Mouse (Mus musculus) cerebellum, adult 2 months (tissue): ENCODE measurements around the gene Fbxw7. TPM values are rescaled to one million over a fixed set of nuclear protein-coding genes. Genes with fewer than 3 reads are reported as not detected.

Experiments
- DNase-seq, 2 experiments: peaks; one replicate each; pipeline ENCODE4 v3.0.0; 2021
- H3K27ac ChIP-seq: fragments of 200-500 bp; 2 replicates; pipeline ENCODE4 v1.5.1; 2012; ENCODE audit warnings: low read length, control low read depth, inconsistent platforms; ENCODE audit not compliant: insufficient read depth
- H3K27me3 ChIP-seq: fragments of 200-500 bp; 2 replicates; pipeline ENCODE4 v1.6.1; 2012; ENCODE audit warnings: inconsistent platforms, mild to moderate bottlenecking, low read length, moderate library complexity; ENCODE audit not compliant: control insufficient read depth, insufficient read depth
- H3K4me1 ChIP-seq: fragments of 200-500 bp; 2 replicates; pipeline ENCODE4 v1.6.1; 2011; ENCODE audit warnings: low read length; ENCODE audit not compliant: control insufficient read depth, insufficient read depth
- H3K4me3 ChIP-seq: fragments of 200-500 bp; replicated peaks from 2 replicates; pipeline ENCODE3; 2011; ENCODE audit warnings: mild to moderate bottlenecking, low read depth, low read length, control low read depth; ENCODE audit not compliant: insufficient read depth
- CTCF ChIP-seq: fragments of 200-500 bp; IDR thresholded peaks from 2 replicates; pipeline ENCODE4 v1.5.1; 2011; ENCODE audit warnings: low read depth, mild to moderate bottlenecking, control low read depth, low read length, moderate library complexity, borderline replicate concordance; ENCODE audit not compliant: insufficient read depth
- POLR2A ChIP-seq: fragments of 200-500 bp; IDR thresholded peaks from 2 replicates; pipeline ENCODE4 v1.6.1; 2011; ENCODE audit warnings: low read length, control low read depth, borderline replicate concordance; ENCODE audit not compliant: insufficient read depth
- WGBS: fragments of 180-500 bp; shearing (Covaris S2); methylation state at CpG from one replicate; pipeline ENCODE4 v1.1.7; 2018; 5-methylcytosine and 5-hydroxymethylcytosine counted together
- polyA plus RNA-seq: library from polyadenylated mRNA; depleted of rRNA; stranded (reverse); fragments of >200 nt; gene quantifications from 2 replicates; pipeline ENCODE4 v1.2.3, GENCODE M21; 2012

Fbxw7 gene
- polyA plus RNA-seq, 1 experiment, result 76.2 TPM

- no peak for TF ChIP-seq CTCF
- peak; percentile 81 for TF ChIP-seq POLR2A
- under 1% methylated on average over 48 of the region's 60 CpGs for WGBS
- peak; percentile 99 for DNase-seq
These were observed 809 bp upstream of the Fbxw7 start for GRCm38 (mm10) chr3:84814157-84814761.

GRCm38 (mm10) chr3:84815461-84815860 is 393 bp downstream of the Fbxw7 start:
- H3K27ac ChIP-seq, result no peak overlapping the region

More at GRCm38 (mm10) chr3:84814157-84814761, 809 bp upstream of the Fbxw7 start:
- H3K4me1 ChIP-seq, result no peaks in the 10 kb centered on the region; the same call in 1 of the 2 replicates
- H3K27ac ChIP-seq, result peak overlapping the region; percentile 69
- no peaks in the 10 kb centered on the region for H3K27me3 ChIP-seq
- peak overlapping the region; percentile 92 for H3K4me3 ChIP-seq

GRCm38 (mm10) chr3:84816951-84817350 is 1.9 kb downstream of the Fbxw7 start:
- Histone ChIP-seq H3K27ac (no peak overlapping the region), H3K27me3 (no peaks in the 10 kb centered on the region), H3K4me1 (no peaks in the 10 kb centered on the region; the same call in 1 of the 2 replicates), H3K4me3 (no peak overlapping the region)
- TF ChIP-seq POLR2A (no peak), CTCF (no peak)
- no peak for DNase-seq
- 69% methylated on average over 1 of the region's 1 CpGs for WGBS

More at GRCm38 (mm10) chr3:84815461-84815860, 393 bp downstream of the Fbxw7 start:
- under 1% methylated on average over 29 of the region's 29 CpGs for WGBS
- Histone ChIP-seq H3K27me3 (no peaks in the 10 kb centered on the region), H3K4me1 (no peaks in the 10 kb centered on the region; the same call in 1 of the 2 replicates), H3K4me3 (peak overlapping the region; percentile 92)
- peak; percentile 18 to 24 for DNase-seq
- TF ChIP-seq POLR2A (no peak), CTCF (no peak)

GRCm38 (mm10) chr3:84820654-84821201 is 5.7 kb downstream of the Fbxw7 start:
- TF ChIP-seq CTCF (no peak), POLR2A (no peak)
- no peak overlapping the region for H3K4me3 ChIP-seq
- WGBS, result 44% methylated on average over 2 of the region's 2 CpGs

GRCm38 (mm10) chr3:84825990-84826389 is 10.9 kb downstream of the Fbxw7 start:
- H3K4me3 ChIP-seq, result no peak overlapping the region
- H3K27ac ChIP-seq, result no peak overlapping the region
- DNase-seq, result no peak
- no peaks in the 10 kb centered on the region; the same call in 1 of the 2 replicates for H3K4me1 ChIP-seq
- 78% methylated on average over 5 of the region's 5 CpGs for WGBS
- no peak for TF ChIP-seq POLR2A
- TF ChIP-seq CTCF, result no peak
- no peaks in the 10 kb centered on the region for H3K27me3 ChIP-seq

More at GRCm38 (mm10) chr3:84820654-84821201, 5.7 kb downstream of the Fbxw7 start:
- Histone ChIP-seq H3K27ac (no peak overlapping the region), H3K4me1 (no peaks in the 10 kb centered on the region), H3K27me3 (no peaks in the 10 kb centered on the region)
- DNase-seq, result no peak

GRCm38 (mm10) chr3:84826405-84826804 is 11.3 kb downstream of the Fbxw7 start:
- no peak overlapping the region for H3K27ac ChIP-seq
- H3K4me3 ChIP-seq, result no peak overlapping the region
- H3K27me3 ChIP-seq, result no peaks in the 10 kb centered on the region
- no peak for TF ChIP-seq POLR2A
- no peak for TF ChIP-seq CTCF
- H3K4me1 ChIP-seq, result no peaks in the 10 kb centered on the region; the same call in 1 of the 2 replicates
- 66% methylated on average over 3 of the region's 3 CpGs for WGBS
- DNase-seq, result no peak

GRCm38 (mm10) chr3:84826938-84827337 is 11.9 kb downstream of the Fbxw7 start:
- TF ChIP-seq POLR2A (no peak), CTCF (no peak)
- no peak for DNase-seq
- H3K27ac ChIP-seq, result no peak overlapping the region
- no peak overlapping the region for H3K4me3 ChIP-seq
- WGBS, result 29% methylated on average over 3 of the region's 3 CpGs
- no peaks in the 10 kb centered on the region; the same call in 1 of the 2 replicates for H3K4me1 ChIP-seq
- no peaks in the 10 kb centered on the region for H3K27me3 ChIP-seq

- no peak for DNase-seq
- Histone ChIP-seq H3K27me3 (no peaks in the 10 kb centered on the region), H3K4me3 (no peak overlapping the region), H3K27ac (no peak overlapping the region), H3K4me1 (no peaks in the 10 kb centered on the region; the same call in 1 of the 2 replicates)
- WGBS, result 93% methylated on average over 4 of the region's 4 CpGs
- TF ChIP-seq CTCF, result no peak
- TF ChIP-seq POLR2A, result no peak
These were observed 12.5 kb downstream of the Fbxw7 start for GRCm38 (mm10) chr3:84827617-84828016.
